Mouse (Mus musculus) embryonic facial prominence, embryonic 14.5 days (tissue): ENCODE measurements around the gene Elp5. TPM values are rescaled to one million over a fixed set of nuclear protein-coding genes. Genes with fewer than 3 reads are reported as not detected.

Experiments
- ATAC-seq: fragments of 200-750 bp; cut with Nextera tagmentation; 2 replicates; pipeline ENCODE4 v1.8.0; 2017; ENCODE audit warnings: low read depth, moderate number of reproducible peaks, moderate TSS enrichment
- DNase-seq: peaks from one replicate; pipeline ENCODE4 v3.0.0-alpha.2; 2015; ENCODE audit warnings: low spot score
- H3K27ac ChIP-seq: fragments of 300-500 bp; sonication (generic); replicated peaks from 2 replicates; pipeline ENCODE4 v1.5.1; 2014; ENCODE audit warnings: low read depth, mild to moderate bottlenecking, low read length, moderate library complexity
- H3K27me3 ChIP-seq: fragments of 300-500 bp; sonication (generic); replicated peaks from 2 replicates; pipeline ENCODE4 v1.6.1; 2014; ENCODE audit warnings: low read length; ENCODE audit not compliant: control insufficient read depth, insufficient read depth
- H3K36me3 ChIP-seq: fragments of 300-500 bp; sonication (generic); 2 replicates; pipeline ENCODE4 v1.6.1; 2014; ENCODE audit warnings: low read length, mixed read lengths; ENCODE audit not compliant: control insufficient read depth, insufficient read depth
- H3K4me1 ChIP-seq: fragments of 300-500 bp; sonication (generic); 2 replicates; pipeline ENCODE4 v1.6.1; 2014; ENCODE audit warnings: antibody characterized with exemption, low read length; ENCODE audit not compliant: control insufficient read depth, insufficient read depth
- H3K4me2 ChIP-seq: fragments of 300-500 bp; sonication (generic); 2 replicates; pipeline ENCODE4 v1.6.1; 2014; ENCODE audit warnings: low read depth, mild to moderate bottlenecking, low read length, moderate library complexity, mixed read lengths
- H3K4me3 ChIP-seq: fragments of 300-500 bp; sonication (generic); 2 replicates; pipeline ENCODE4 v1.5.1; 2014; ENCODE audit warnings: low read depth, mild to moderate bottlenecking, low read length
- H3K9ac ChIP-seq: fragments of 300-500 bp; sonication (generic); 2 replicates; pipeline ENCODE4 v1.6.1; 2014; ENCODE audit warnings: low read depth, mild to moderate bottlenecking, low read length, moderate library complexity, mixed read lengths
- H3K9me3 ChIP-seq: fragments of 300-500 bp; sonication (generic); 2 replicates; pipeline ENCODE4 v1.6.1; 2016; ENCODE audit warnings: low read length; ENCODE audit not compliant: control insufficient read depth
- WGBS: fragments of 180-500 bp; shearing (Covaris S2); extraction: QIAGEN DNeasy Blood & Tissue Kit; methylation state at CpG from one replicate; pipeline ENCODE4 v1.1.7; 2014; 5-methylcytosine and 5-hydroxymethylcytosine counted together
- polyA plus RNA-seq: library from polyadenylated mRNA; unstranded; fragments of >200 nt; fragmentation: Nextera tagmentation; extraction: Ambion mirVana; gene quantifications from 2 replicates; pipeline ENCODE4 v1.2.1, GENCODE M21; 2014

Gene Elp5
- polyA plus RNA-seq, 1 experiment from 2014 or later, result 109 TPM

DNA sequence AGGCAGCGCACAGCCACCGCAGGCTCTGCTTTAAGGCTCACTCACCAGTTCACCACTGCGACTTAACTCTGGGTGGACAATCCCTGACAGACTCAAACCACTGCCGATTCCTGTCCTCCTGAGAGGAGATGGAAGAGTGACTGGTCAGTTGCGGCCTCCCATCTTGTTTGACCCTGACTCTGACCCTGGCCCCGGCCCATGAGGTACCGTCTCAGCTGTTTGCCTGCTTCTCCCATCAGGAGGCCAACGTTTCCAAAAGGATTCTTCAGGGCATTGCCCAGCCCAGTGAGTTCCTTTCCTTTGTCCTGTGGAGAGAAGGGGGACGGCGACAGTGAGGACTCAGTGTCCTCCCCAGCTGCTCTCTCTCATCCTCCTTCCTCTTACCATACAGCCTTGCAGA is 28.6 kb upstream of the Elp5 start:
- Histone ChIP-seq H3K9me3 (no peaks in the 10 kb centered on the region), H3K27ac (no peak overlapping the region), H3K27me3 (no peaks in the 10 kb centered on the region), H3K9ac (no peak overlapping the region), H3K4me2 (no peak overlapping the region), H3K4me3 (no peak overlapping the region), H3K36me3 (peaks cover 85% of the 10 kb centered on the region), H3K4me1 (peaks cover 12% of the 10 kb centered on the region)
- WGBS, result 80% methylated on average over 9 of the region's 10 CpGs
- no peak for DNase-seq
- ATAC-seq, result no peak

DNA sequence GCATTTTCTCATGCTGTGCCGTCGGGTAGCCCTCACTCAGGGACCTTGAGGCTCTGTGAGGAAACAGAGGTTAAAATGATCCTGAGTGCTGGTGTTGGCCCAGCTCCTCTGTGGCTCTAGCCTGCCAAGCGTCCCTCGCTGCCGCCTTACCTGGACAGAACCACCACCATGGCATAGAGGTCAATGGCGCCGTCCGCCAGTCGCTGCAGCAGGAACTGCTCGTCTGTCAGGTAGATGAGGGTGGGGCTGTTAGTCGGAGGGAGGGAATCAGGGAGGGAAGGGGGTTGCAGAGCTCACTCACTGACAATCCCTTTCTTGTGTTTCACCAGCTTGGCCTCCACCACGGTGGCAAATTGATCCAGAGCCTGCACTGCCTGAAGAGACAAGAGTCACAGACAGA is 28.2 kb upstream of the Elp5 start:
- Histone ChIP-seq H3K9ac (no peak overlapping the region), H3K27me3 (no peaks in the 10 kb centered on the region), H3K27ac (no peak overlapping the region), H3K4me3 (no peak overlapping the region), H3K36me3 (peaks cover 89% of the 10 kb centered on the region), H3K4me2 (no peak overlapping the region), H3K4me1 (peaks cover 10% of the 10 kb centered on the region), H3K9me3 (no peaks in the 10 kb centered on the region)
- DNase-seq, result no peak
- no peak for ATAC-seq
- WGBS, result 87% methylated on average over 11 of the region's 12 CpGs

DNA sequence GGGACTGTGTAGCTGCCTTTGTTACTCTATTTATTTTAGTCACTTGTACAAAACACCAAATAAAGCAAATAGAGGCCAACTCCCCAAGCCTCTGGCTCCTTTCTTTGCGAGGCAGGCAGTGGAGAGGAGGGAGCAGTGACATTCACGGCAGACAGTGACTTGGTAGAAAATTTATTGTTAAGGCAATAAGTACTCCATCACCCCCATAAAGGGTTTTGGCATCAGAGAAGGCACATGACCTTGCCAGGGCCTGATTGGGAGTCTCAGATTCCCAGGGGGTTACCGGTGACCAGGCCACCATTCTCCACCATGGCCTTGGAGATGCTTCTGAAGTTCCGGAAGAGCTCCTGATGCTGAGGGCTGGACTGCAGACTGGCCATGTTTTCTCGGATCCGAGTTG is 27.7 kb upstream of the Elp5 start:
- peaks cover 94% of the 10 kb centered on the region for H3K36me3 ChIP-seq
- ATAC-seq (no peak), DNase-seq (no peak)
- no peak overlapping the region for H3K27ac ChIP-seq
- H3K4me2 ChIP-seq, result no peak overlapping the region
- no peak overlapping the region for H3K4me3 ChIP-seq
- H3K9ac ChIP-seq, result no peak overlapping the region
- 80% methylated on average over 6 of the region's 6 CpGs for WGBS
- H3K4me1 ChIP-seq, result 0 out of 2 replicates have a peak, but pooled peaks cover 7% of the 10 kb centered on the region
- no peaks in the 10 kb centered on the region for H3K27me3 ChIP-seq
- H3K9me3 ChIP-seq, result no peaks in the 10 kb centered on the region

DNA sequence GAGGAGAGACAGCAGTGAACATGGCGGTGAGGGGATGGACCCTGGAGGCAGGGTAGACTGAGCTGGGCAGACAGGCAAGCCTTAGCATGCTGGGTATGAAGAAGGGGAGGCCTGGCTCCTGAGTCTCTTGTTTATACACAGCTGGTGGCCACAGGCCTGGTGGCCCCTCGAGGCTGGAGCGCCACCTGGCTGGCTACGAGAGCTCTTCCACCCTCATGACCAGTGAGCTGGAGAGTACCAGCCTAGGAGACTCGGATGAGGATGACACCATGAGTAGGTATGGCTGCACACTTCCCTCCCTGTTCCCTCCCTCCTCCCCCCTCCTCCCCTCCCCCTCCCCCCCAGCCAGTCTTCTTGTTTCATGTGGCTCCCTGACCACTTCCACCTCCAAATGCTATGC is 23.2 kb upstream of the Elp5 start:
- Histone ChIP-seq H3K27ac (no peak overlapping the region), H3K27me3 (no peaks in the 10 kb centered on the region), H3K4me3 (no peak overlapping the region), H3K9me3 (no peaks in the 10 kb centered on the region), H3K4me2 (no peak overlapping the region), H3K9ac (no peak overlapping the region), H3K36me3 (peaks cover 62% of the 10 kb centered on the region), H3K4me1 (peaks cover 13% of the 10 kb centered on the region)
- 45% methylated on average over 5 of the region's 5 CpGs for WGBS
- no peak for ATAC-seq
- no peak for DNase-seq

DNA sequence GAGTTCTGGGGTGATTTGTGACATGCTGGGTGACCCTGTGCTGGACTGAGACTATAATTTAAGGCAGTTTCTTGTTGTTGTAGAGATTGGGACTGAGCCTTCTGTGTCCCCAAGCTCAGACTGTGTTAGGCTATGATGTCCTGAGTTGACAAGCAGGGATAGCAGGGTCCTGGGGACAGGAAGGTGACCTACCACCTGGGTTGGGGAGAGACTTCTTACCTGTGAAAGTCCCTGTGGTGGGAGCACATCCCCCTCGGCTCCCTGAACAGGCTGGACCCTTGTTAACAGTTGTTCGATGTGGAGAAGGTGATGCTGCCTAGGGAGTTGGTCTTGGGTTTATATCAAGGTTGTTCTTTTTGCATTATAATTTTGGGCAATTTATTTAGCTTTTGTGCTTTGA is 20.2 kb upstream of the Elp5 start:
- H3K9ac ChIP-seq, result peak overlapping the region; percentile 28; the same call in 1 of the 2 replicates
- no peaks in the 10 kb centered on the region for H3K9me3 ChIP-seq
- 80% methylated on average over 2 of the region's 2 CpGs for WGBS
- H3K4me1 ChIP-seq, result peaks cover 19% of the 10 kb centered on the region
- H3K4me2 ChIP-seq, result peak overlapping the region; percentile 94
- H3K36me3 ChIP-seq, result peaks cover 57% of the 10 kb centered on the region
- no peak overlapping the region for H3K27ac ChIP-seq
- ATAC-seq (no peak), DNase-seq (no peak)
- H3K4me3 ChIP-seq, result peak overlapping the region; percentile 74
- H3K27me3 ChIP-seq, result no peaks in the 10 kb centered on the region

DNA sequence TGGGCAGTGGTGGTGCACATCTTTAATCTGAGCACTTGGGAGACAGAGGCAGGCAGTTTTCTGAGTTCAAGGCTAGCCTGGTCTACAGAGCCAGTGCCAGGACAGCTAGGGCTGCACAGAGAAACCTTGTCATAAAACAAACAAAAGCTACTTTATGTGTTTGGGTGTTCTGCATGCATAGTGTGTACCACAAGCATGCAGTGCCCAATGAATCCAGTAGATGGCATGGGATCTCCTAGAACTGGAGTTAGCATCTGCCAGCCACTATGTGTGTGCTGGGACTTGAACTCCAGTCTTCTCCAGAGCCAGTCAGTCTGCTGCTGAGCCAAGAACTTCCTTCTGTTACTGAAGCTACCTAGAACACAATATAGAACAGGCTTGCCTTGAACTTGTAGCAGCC is 19.5 kb upstream of the Elp5 start:
- peak overlapping the region; percentile 82; the same call in 1 of the 2 replicates for H3K9ac ChIP-seq

DNA sequence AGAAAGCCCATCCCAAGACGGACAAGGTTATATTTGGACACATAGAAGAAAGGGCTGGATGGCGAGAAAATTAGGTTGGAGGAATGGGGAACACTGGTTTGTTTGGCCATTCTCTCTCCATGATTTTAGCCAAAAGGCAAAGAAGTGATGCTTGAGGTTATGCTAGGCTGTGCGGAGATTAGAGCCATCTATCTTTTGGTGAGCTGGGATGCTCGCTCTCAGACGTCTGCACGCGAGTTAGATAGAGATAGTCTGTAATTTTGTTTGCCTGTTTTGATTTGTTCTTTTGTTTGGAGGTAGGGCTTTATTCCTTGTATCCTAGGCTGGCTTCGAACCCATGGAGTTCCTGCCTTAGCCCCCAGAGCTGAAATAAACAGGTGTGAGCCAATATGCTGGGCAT is 18.8 kb upstream of the Elp5 start:
- peak overlapping the region; percentile 95 for H3K27ac ChIP-seq
- WGBS, result 10% methylated on average over 8 of the region's 8 CpGs
- H3K36me3 ChIP-seq, result peaks cover 44% of the 10 kb centered on the region
- H3K27me3 ChIP-seq, result no peaks in the 10 kb centered on the region
- no peaks in the 10 kb centered on the region for H3K9me3 ChIP-seq
- peak overlapping the region; percentile 82 for H3K9ac ChIP-seq
- H3K4me1 ChIP-seq, result peaks cover 19% of the 10 kb centered on the region
- peak overlapping the region; percentile 94 for H3K4me2 ChIP-seq
- ATAC-seq (no peak), DNase-seq (no peak)
- H3K4me3 ChIP-seq, result peak overlapping the region; percentile 74

More for the DNA sequence above, 19.5 kb upstream of the Elp5 start:
- Histone ChIP-seq H3K36me3 (peaks cover 51% of the 10 kb centered on the region), H3K27ac (no peak overlapping the region), H3K4me3 (peak overlapping the region; percentile 74), H3K27me3 (no peaks in the 10 kb centered on the region), H3K4me2 (peak overlapping the region; percentile 94), H3K9me3 (no peaks in the 10 kb centered on the region), H3K4me1 (peaks cover 19% of the 10 kb centered on the region)
- DNase-seq (peak; percentile 39), ATAC-seq (no peak)

DNA sequence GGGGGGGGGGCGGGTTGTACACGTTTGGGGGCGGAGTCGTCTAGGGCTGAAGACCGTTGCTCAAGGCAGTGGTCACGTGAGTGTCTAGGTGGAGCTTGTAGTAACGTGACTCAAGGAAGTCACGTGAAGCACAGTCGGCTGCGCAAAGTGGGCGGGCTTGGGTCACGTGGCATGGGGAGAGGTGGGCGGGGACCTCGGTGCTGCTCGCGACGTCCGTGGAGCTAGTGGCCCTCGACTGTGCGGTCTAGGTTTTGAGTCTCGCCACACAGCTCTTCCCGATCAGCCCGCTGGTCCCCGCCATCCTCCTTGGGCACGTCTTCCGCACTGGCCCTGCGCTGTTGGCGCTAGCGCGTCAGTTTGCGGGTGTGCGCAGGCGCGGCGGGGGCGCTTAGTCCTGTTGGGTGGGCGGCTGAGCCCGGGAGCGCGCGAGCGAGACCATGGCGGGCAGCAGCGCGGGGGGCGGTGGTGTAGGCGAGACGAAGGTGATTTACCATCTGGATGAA is 18.1 kb upstream of the Elp5 start, which contains the start of gene Dvl2:
TSS of gene Dvl2 (plus strand) at position 200 of the 503 bp plus-strand sequence.
- H3K36me3 ChIP-seq, result peaks cover 36% of the 10 kb centered on the region
- peak within 1 kb of the TSS; percentile 82 for H3K9ac ChIP-seq
- peak within 1 kb of the TSS; percentile 94 for H3K4me2 ChIP-seq
- H3K4me3 ChIP-seq, result peak within 1 kb of the TSS; percentile 74
- peaks cover 19% of the 10 kb centered on the region for H3K4me1 ChIP-seq
- H3K9me3 ChIP-seq, result no peaks in the 10 kb centered on the region
- peak; percentile 99 for DNase-seq
- H3K27ac ChIP-seq, result peak within 1 kb of the TSS; percentile 95
- peak; percentile 50 for ATAC-seq
- 1% methylated on average over 34 of the region's 48 CpGs for WGBS
- no peaks in the 10 kb centered on the region for H3K27me3 ChIP-seq

DNA sequence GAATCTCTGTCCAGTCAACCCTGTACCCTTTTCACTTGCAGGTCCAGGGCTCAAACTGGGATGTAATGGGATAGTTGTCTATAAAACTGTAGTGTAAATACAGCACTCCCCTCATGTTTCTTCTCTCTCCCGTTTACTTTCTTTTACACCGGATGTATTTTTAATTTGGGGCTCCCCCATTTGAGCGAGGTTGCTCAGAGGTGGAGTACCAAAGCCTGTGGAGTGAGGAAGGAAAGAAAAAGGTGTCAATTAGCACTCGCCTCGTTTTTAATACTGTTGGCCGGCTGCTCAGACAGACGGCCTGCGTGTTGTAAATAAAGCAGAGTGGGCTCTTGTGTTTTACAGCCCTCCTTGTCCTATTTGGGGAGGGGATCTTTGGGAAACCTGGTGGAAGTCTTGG is 17.3 kb upstream of the Elp5 start:
- Histone ChIP-seq H3K4me2 (peak overlapping the region; percentile 94; the same call in 1 of the 2 replicates), H3K4me1 (peaks cover 19% of the 10 kb centered on the region), H3K9ac (no peak overlapping the region), H3K9me3 (no peaks in the 10 kb centered on the region), H3K36me3 (peaks cover 30% of the 10 kb centered on the region), H3K27ac (peak overlapping the region; percentile 72), H3K27me3 (no peaks in the 10 kb centered on the region), H3K4me3 (peak overlapping the region; percentile 74)
- WGBS, result 82% methylated on average over 8 of the region's 8 CpGs
- ATAC-seq (no peak), DNase-seq (no peak)
